Mouse (Mus musculus): ENCODE data around the gene Zfp784.

The Zfp784 gene

DNA sequence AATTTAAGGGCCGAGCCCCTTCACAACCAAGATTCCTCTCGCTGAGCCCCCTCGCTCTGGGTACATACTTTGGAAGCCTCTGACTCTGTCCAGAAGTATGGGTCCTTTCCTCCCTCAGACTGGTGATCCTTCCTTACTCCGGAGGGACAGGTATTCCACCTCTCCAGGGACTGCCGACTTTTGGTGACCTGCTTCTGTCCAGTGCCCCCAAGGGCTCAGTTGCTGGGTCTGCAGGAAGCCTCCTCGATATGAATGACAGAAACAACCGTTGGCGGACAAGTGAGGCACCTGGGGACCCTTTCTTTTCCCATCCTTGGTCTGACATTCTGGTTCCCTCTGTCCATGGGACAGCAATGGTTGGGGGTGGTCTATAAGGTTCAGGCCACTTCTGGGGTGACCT lies 19.1 kb upstream of the Zfp784 start:
- DNase-seq = no peak

DNA sequence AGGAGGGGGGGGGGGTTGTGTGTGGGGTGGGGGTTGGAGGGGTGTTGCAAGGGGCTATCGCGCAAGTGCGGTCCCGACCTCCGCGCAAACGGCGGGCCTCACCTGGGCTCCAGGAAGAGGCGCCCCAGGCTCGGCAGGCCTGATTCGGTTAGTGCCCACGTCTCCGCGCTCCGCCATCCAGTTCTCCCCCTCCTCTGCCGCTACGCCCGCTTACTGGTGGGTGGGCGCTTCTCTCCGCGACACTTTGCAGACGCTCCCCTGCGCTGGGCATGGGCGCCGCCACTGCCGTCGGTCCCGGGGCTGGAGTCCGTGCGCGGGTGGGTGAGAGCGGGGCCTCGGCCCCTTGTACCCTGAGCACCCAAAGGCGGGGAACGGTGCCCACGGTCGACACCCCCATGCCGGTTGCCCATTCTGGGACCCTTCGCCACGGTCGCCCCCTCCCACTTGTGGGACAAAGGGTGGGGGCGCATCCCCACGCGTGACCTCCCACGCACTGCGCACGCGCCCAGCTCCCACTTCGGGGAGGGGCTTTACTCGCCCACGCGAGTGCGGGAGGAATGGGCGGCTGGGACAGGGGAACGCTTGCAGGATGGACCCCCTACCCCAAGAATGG lies 18.5 kb upstream of the Zfp784 start:
- DNase-seq = peak; percentile 26

DNA sequence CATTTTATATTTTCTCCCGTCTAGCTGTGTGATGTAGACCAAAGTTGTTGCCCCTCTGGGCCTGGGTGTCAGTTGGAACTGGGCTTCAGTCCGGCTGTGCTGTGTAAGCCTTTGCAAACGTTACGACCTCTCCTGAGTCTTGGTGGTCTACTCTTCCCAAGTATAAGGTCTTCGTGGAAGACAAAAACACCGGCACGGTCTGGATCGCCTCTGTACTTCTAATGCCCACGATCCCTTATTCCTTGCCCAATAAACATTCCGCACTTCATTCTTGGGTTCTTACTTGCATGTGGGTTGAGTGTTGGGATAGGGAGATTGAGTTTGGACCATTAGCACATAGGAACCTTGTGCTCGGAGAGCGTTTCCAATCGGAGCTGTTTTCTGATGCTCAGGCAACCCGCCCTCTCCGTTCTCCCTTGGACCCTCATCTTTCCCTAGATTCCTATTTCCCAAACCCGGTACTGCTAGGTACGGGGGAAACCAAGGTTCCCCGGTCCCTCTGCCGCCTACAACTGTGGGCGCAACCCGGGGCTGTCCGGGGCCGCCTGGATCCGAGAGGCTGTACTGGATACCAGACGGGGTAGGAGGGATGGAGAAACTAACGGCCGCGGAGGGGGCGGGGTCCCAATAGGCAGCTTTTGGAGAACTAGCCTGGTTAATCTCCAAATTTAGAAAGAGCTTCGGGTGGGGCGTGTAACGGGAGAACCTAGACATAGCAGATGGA lies 15.4 kb upstream of the Zfp784 start:
- DNase-seq = no peak

DNA sequence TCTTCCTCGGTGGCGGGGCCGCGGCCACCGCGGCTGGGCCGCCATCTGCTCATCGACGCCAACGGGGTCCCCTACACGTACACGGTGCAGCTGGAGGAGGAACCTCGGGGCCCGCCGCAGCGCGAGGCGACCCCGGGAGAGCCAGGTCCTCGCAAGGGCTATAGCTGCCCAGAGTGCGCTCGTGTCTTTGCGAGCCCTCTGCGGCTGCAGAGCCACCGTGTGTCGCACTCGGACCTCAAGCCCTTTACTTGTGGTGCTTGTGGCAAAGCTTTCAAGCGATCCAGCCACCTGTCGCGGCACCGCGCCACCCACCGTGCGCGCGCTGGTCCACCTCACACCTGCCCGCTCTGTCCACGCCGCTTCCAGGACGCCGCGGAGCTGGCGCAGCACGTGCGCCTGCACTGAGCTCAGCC lies 14.7 kb upstream of the Zfp784 start:
- DNase-seq = no peak

DNA sequence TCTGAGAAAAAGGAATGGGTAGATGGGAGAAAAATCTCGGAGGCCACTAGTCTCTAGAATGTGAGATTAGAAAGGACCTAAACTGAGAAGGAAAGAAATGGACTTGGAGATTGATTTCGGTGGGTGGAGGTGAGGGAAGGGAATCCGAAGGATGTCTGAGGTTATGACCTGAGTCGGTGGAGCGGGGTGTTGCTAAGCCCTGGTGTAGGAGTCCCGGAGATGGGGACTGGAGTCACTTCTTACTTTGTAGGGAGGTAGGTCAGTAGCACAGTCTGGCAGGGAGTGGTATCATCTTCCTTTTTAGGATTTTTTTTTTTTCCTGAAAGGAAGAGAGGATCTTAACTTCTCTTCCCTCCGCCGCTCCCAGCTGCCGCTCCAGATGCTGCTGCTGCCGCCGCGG lies 14.2 kb upstream of the Zfp784 start:
- DNase-seq = no peak

DNA sequence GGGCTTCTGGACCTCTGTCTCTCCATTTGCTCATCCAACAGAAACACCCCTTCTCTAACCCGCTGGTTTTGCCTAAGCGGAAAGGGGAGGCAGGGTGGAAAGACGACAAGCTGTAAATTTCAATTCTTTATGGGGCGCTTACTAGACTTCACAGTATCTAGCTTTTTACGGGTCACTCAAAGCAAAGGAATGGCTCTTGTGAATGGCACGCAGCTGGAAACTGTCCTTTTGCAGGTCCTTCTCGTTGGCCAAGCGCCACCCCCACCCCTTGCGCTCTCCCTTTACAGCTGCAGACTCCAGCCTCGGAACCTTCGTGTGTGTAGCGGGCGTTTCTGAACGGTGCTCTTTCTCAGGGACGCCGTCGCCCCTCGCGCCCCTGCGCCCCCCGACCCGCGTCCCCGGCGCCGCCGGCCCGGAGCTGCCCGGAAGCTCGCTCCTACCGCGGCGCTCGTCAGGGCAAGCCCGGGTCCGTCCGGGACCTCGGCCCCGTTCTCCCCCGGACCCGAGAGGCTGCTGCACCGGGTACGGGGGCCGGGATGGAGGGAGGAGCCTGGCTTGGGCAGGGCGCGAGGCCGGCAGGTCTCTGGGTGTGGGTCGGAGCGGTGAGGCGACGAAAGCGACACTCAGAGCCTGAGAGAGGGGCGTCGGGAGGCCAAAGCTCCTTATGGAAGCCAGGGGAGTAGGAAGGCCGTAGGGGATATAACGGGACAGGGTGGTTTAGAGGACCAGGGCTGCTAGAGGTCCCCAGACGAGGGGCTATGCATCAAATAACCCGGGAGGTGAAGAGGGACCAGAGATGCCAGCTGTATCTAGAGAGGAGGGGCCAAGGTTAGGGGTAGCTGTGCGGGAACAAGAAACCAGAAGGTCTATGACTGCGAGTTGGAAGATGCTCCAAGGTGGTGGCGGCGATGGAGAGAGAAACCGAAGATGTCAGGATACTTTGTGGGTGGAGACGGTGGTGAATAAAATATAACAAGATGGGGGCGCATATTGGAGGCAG lies 13.2 kb upstream of the Zfp784 start, which contains the start of gene Zfp580:
Gene Zfp580 (plus strand): TSS at position 346 of the 1,000 bp plus-strand sequence.
- peak; percentile 43 for DNase-seq

DNA sequence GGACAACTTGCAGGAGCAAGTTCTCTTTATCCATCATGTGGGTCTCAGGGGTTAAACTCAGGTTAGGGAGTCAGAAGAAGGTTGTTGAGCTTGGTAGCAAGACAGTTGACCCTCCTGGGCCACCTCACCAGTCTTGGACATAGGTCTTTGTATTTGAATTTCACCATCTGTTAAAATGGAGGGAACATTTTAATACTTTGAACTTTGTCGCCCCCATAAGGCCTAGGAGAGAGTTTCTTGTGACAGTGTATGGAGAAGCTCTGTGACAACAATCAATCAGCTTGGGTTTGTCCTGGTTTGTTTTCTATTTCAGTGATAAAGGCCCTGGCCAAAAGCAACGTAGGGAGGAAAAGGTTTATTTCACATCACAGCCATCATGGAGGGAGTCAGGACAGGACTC lies 9.1 kb upstream of the Zfp784 start:
- DNase-seq = no peak

DNA sequence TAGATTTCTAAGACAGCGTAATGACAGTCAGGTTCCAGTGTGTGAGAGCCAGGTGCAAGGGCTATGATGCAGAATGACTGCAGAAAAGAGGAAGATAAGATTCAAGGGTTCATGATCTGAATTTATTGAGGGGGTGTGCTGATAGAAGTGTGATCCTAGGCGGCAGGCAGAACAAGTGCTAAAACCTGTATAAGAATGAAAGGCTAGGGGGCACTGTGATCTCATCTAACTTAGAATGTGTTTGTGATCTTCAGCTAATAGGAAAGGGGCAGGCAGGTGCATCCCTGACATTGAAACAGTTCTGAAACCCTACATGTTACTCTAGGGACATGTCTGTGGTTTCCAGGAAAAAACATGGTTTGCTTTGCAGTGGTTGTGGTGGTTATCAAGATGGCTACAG lies 7.9 kb upstream of the Zfp784 start:
- DNase-seq = no peak

DNA sequence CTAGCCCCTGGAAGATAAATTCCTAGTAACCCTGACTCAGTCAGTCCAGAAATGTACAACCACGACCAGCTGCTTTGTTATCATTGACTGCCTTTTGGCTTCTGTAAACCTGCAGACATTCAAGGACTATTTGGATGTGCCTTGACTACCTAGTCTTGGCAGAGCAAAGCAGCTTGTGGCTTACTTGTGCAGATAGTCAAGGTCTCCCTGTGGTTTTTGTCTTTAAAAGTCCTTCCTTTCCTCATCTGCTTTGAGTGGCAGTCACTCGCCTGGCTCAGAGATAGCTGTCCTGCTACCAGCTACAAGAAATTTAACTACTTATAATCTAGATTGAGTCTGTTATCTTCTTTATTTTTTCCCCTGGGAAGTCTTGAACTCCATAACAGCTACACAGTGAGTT lies 6.7 kb upstream of the Zfp784 start:
- DNase-seq = no peak

DNA sequence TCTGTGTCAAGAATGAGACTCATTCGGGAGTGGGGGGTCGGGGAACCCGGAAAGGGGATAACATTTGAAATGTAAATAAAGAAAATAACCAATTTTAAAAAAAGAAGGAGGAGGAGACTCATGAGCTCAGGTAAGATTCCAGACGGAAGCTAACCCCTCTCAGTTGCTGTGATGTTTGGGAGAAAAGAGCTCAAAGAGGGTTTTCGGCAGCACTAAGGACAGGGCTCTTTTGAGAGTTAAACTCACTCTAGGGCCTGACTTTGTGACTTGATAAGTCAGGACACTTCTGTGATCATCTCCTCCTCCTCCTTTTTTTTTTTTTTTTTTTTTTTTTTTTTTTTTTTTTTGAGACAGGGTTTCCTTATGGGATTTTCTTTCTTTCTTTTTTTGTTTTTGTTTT lies 694 bp upstream of the Zfp784 start:
- no peak for DNase-seq

DNA sequence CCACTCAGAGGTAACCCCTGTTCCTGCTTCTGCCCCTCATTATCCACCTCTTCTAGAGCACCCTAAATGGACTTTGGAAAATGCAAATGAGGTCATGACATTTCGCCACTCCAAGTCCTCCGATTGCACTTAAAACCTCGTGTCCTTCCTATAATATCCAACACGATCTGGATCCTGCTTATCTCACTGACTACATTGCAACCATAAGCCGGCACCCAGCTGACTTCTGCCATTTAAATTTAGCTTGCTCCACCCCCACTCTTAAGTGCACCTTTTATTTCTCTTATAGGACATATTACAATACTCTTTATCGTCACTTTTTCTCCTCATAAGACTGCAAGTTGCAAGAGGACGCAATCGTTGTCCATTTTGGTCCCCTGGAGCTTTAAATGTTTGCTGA lies 779 bp downstream of the Zfp784 start:
- no peak for DNase-seq

DNA sequence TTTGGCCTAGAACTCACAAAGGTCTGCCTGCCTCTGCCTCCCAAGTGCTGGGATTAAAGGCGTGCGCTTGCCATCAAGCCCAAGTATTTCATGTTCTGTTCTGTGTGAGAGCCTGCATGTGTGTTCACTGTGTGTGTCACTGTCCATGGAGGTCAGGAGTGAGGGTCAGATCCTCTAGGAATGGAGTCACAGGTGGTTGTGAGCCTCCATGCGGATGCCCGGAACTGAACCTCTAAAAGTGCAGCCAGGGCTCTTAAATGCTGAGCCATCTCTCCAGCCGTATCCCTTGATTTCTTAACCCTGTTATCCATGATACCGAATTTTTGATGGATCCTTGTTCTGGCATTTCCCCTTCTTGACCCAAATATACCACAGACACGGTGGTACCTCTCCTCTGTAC lies 1.2 kb downstream of the Zfp784 start:
- no peak for DNase-seq

DNA sequence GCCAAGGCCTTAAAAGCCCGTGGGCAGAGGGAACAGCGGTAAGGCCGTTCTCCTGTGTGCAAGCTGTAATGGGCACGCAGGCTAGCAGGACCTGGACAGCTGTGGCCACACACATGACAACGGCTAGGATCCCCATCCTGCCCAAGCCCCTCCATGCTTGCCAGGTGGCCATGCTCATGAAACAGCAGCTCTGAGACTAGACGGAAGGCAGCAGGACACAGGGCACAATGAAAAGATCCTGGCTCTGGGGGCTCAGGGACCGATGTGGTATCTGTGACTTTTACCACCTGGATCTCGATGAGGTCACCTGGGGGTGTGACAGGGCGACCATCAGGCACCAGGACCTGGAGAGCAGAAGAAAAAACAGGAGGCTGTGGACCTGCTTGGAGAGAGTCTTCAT lies 2.1 kb downstream of the Zfp784 start:
- no peak for DNase-seq

DNA sequence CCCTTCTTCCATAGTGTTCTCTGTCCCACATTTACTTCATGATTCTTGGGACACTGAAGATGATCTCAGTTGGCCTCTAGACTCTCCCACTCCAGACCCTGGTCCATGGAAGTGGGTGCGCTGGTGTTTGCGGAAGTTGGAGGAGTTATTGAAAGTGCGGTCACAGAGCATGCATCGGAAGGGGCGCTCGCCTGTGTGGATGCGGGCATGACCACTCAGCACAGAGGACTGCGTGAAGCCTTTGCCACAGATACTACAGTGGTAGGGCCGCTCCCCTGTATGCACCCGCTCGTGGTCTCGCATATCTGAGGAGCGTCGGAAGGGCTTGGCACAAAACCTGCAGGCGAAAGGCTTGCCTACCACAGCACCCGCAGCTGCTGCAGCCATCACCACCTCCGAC lies 2.6 kb downstream of the Zfp784 start:
- no peak for DNase-seq

DNA sequence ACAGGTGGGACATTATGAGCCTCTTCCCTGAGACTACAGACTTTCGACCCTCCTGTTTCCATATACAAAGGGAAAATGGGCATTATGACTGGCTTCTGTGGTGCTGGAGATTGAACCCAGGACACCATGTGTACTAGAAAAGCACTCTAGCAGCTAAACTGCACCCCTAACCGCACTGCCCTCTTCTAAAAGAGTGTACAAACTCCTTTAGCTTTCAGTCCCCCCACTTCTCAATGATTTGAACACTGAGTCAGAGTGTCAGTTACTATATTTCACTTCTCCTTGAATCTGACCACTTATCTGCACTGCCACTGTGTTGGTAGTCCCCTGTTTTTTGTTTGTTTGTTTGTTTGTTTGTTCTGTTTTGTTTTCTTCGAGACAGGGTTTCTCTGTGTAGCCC lies 4.4 kb downstream of the Zfp784 start, which contains the start of gene 4632433K11Rik:
Gene 4632433K11Rik (plus strand): TSS at position 301 of the 400 bp plus-strand sequence.
- no peak for DNase-seq

DNA sequence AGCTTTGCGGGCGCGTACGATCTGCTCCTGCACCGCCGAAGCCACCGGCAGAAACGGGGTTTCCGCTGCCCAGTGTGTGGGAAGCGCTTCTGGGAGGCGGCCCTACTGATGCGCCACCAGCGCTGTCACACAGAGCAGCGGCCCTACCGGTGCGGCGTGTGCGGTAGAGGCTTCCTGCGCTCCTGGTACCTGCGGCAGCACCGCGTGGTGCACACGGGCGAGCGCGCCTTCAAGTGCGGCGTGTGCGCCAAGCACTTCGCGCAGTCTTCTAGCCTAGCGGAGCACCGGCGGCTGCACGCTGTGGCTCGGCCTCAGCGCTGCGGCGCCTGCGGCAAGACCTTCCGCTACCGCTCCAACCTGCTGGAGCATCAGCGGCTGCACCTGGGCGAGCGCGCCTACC lies 6.8 kb downstream of the Zfp784 start:
- DNase-seq = no peak

DNA sequence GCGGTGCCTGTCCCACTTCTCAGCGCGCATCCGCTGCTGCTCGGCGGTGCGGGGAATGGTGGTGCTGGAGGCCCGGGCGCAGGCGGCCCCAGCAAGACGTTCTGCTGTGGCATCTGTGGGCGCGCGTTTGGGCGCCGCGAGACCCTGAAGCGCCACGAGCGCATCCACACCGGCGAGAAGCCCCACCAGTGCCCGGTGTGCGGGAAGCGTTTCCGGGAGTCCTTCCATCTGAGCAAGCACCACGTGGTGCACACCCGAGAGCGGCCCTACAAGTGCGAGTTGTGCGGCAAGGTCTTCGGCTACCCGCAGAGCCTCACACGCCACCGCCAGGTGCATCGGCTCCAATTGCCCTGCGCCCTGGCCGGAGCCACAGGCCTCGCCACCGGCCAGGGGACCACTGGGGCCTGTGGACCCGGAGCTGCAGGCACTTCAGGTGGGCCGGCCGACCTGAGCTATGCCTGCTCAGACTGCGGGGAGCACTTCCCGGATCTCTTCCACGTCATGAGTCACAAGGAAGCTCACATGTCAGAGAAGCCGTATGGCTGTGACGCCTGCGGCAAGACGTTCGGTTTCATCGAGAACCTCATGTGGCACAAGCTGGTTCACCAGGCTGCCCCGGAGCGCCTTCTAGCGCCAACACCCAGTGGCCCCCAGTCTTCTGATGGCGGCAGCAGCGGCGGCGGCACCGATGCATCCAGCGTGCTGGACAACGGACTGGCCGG lies 7.5 kb downstream of the Zfp784 start:
- DNase-seq = no peak

DNA sequence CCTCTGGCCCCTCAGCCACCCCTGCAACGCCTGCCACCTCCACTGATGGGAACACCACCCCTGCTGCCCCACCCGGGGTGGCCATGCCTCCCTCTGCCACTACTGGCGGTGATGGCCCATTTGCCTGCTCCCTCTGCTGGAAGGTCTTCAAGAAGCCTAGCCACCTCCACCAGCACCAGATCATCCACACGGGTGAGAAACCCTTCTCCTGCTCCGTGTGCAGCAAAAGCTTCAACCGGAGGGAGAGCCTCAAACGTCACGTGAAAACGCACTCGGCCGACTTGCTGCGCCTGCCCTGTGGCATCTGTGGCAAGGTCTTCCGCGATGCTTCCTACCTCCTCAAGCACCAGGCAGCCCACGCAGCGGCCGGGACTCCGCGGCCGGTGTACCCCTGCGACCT lies 8.3 kb downstream of the Zfp784 start:
- DNase-seq = no peak

DNA sequence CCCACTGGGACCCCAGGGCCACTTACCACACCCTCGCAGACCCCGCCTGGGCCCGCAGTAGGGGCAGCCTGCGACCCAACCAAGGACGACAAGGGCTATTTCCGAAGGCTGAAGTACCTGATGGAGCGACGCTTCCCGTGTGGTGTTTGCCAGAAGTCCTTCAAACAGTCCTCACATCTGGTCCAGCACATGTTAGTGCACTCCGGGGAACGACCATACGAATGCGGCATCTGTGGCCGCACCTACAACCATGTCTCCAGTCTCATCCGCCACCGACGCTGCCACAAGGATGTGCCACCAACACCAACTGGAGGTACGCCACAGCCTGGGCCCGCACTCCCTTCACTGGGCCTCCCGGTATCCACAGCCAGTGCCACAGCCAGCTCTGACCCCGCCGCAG lies 8.7 kb downstream of the Zfp784 start:
- no peak for DNase-seq

DNA sequence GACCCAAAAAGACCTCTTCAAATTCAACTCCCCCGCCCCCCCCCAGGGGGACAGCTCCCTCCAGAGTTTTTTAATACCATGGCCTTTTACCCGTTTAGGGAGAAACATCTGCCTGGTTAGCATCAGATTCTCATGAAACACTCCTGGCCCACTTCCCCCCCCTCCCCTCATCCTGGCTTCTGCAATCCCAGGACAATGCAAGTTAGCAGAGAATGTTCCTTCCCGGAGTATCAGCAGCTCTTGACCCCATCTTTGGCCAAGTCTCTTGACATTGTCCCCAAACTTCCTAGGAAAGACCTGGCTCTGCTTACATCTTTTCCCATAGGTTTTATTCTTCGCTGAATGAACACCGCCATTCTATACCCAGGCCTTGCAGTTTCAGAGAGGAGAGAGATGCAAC lies 17.0 kb downstream of the Zfp784 start:
- DNase-seq = no peak

DNA sequence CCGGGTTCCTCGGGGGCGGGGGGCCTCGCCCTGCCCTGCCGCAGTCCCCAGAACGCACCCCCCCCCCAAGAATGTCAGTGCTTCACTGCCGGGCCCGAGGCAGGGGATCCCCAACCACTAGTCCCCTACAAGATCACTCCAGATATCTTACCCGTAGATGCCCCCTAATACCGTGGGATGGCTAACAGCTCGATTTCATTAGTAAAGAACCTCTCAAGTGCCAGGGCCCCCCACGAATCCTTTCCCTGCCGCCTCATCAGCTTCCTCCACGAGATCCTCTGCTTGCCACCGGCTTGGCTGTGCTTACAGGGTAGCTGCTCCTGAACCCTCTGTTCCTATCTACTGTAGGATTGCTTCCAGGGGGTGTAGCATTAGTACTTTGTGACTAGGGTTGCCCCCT lies 17.6 kb downstream of the Zfp784 start:
- no peak for DNase-seq

DNA sequence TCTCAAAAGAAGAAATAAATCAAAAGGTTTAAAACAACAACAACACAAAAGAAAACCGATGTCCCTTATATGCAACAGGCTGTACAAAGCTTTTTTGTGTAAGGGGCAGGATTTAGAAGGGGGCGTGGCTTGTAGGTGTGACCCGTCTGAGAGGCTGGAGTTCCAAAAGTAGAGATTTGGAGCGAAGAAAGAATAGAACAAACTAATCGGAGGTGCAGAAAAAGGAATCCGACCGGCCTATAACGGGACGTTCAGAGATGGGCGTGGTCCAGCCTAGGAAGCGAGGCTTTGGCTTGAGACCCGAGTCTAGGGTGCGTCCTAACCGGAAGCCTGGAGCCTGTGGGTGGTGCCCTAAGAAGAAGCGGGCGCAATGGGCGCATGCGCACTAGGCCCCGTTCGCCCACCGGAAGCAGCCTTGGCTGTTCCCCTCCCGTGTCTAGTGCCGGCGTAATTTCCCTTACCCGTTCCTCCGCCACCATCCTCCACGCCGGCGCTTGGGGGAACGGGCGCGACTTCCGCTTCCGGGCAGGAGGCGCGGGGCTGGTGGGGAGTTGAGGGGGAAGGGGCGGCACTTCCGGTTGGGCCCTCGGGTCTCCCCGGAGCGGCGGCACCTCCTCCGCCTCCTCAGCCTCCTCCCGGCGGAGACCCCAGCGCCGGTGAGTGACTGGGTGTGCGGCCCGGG lies 18.1 kb downstream of the Zfp784 start, which contains the start of the genes Zfp865 and Ccdc106:
Gene Zfp865 (plus strand): TSS at position 377 of the 682 bp plus-strand sequence.
Gene Ccdc106 (plus strand): TSS at position 554 of the 682 bp plus-strand sequence.
- peak; percentile 99 for DNase-seq
